Mouse (Mus musculus) G1E (cell line): Measurements from ENCODE around the gene Mfsd12. TPM values are rescaled to one million over a fixed set of nuclear protein-coding genes. Genes with fewer than 3 reads are reported as not detected.

ENCODE experiments used
- ATAC-seq: 2 replicates; pipeline ENCODE4 v1.8.0; 2016; ENCODE audit warnings: mild to moderate bottlenecking; ENCODE audit not compliant: insufficient number of reproducible peaks, poor library complexity, low FRiP score, severe bottlenecking; ENCODE audit errors: extremely low read depth
- DNase-seq: peaks from one replicate; pipeline ENCODE4 v3.0.0; 2012; ENCODE audit warnings: low spot score
- H3K27me3 ChIP-seq: 2 replicates; pipeline ENCODE4 v1.6.1; 2012; ENCODE audit warnings: mild to moderate bottlenecking, low read length, inconsistent platforms; ENCODE audit not compliant: insufficient read depth
- H3K36me3 ChIP-seq: replicated peaks from 2 replicates; pipeline ENCODE3; 2012; ENCODE audit warnings: mild to moderate bottlenecking, inconsistent platforms
- H3K4me1 ChIP-seq: 2 replicates; pipeline ENCODE4 v1.6.1; 2012; ENCODE audit warnings: low read depth, low read length, inconsistent platforms, mixed read lengths; ENCODE audit not compliant: insufficient read depth
- H3K4me3 ChIP-seq: 2 replicates; pipeline ENCODE4 v1.5.1; 2012; ENCODE audit warnings: low read depth, mild to moderate bottlenecking, inconsistent platforms, low read length, moderate library complexity, mixed read lengths
- H3K9me3 ChIP-seq: replicated peaks from 2 replicates; pipeline ENCODE4 v1.6.1; 2012; ENCODE audit warnings: inconsistent platforms
- CTCF ChIP-seq: IDR thresholded peaks from 2 replicates; pipeline ENCODE4 v1.5.1; 2012; ENCODE audit warnings: low read depth, low read length, inconsistent platforms, mixed read lengths
- GATA1 ChIP-seq: IDR thresholded peaks from 2 replicates; pipeline ENCODE4 v1.6.1; 2012; ENCODE audit warnings: borderline replicate concordance, low read length, inconsistent platforms, mixed read lengths
- GATA2 ChIP-seq: IDR thresholded peaks from 2 replicates; pipeline ENCODE4 v1.6.1; 2012; ENCODE audit warnings: low read depth, low read length, inconsistent platforms, borderline replicate concordance
- POLR2AphosphoS5 ChIP-seq: IDR thresholded peaks from 2 replicates; pipeline ENCODE4 v1.6.1; 2012; ENCODE audit warnings: low read depth, low read length, inconsistent platforms; ENCODE audit not compliant: insufficient replicate concordance
- TAL1 ChIP-seq: conservative IDR thresholded peaks from 2 replicates; pipeline ENCODE4 v1.6.1; 2012; ENCODE audit warnings: low read depth, low read length, inconsistent platforms, mixed read lengths
- polyA plus RNA-seq: library from polyadenylated mRNA; stranded (reverse); fragments of >175 nt; gene quantifications from 2 replicates; pipeline ENCODE4 v1.2.3, GENCODE M21; 2012
- total RNA-seq, 2 experiments: library from RNA; stranded (forward) in 1 of 2; stranded (reverse) in 1 of 2; fragments of 200-1000 nt in 1 of 2; fragments of >200 nt in 1 of 2; fragmentation: Nextera tagmentation in 1 of 2; gene quantifications; 2 replicates each; pipeline ENCODE4 v1.2.3; 2014 to 2017

Mfsd12 gene
- total and polyA plus RNA-seq, 3 experiments = 13.1 to 46.7 (median 14.4) TPM

DNA sequence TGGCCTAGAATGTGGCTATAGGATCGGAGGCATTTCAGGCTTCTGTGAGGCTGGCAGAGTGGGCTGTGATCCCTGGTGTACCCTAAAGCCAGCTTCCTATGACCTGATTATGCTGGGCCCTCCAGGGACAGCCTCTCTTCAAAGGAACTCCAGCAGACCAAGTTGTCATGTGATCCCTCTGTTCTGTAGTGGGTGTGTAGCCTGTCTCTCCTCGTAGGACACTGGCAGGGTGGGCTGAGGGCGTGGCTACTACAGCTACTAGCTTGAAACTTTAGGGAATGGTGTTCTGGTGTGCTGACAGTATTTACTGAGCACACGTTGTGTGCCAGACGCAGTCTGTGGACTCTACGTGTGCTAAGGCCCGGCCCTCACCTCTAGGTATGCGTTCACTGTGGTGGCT, 3.4 kb downstream of the Mfsd12 start:
- no peaks in the 10 kb centered on the region for H3K27me3 ChIP-seq
- peaks cover 93% of the 10 kb centered on the region for H3K4me1 ChIP-seq
- TF ChIP-seq POLR2AphosphoS5 (no peak), TAL1 (no peak), GATA1 (no peak), CTCF (no peak), GATA2 (no peak)
- DNase-seq = peak; percentile 47
- H3K4me3 ChIP-seq = peak overlapping the region; percentile 66; the same call in 1 of the 2 replicates
- H3K9me3 ChIP-seq = no peaks in the 10 kb centered on the region
- peak; percentile 47 for ATAC-seq
- H3K36me3 ChIP-seq = peaks cover 72% of the 10 kb centered on the region

DNA sequence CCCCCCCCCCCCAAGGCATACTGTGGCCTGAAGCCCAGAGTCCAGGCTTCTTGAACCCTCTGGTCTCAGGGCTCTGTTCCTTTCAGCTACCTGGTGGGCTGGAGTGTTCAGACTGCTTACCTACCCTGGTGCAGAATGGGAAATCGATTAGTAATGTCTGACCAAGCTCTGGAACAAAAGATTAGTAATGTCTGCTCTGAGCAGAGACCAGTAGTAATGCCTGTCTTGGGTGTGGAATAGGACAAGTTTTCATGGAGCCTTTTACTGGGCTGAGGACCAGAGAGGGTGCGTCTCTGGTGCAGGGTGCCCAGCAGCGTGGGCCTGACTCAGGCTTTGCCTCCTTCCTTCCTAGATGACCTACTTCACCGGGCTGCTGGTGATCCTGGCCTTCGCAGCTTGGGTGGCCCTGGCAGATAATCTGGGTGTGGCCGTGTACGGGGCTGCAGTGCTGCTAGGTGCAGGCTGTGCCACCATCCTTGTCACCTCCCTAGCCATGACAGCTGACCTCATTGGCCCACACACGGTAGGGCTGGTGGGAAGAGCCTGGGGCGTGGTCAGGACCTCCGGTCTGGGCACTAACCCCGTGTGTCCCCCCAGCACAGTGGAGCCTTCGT, 5.2 kb downstream of the Mfsd12 start:
- Histone ChIP-seq H3K36me3 (peaks cover 89% of the 10 kb centered on the region), H3K27me3 (no peaks in the 10 kb centered on the region), H3K9me3 (no peaks in the 10 kb centered on the region), H3K4me3 (peak overlapping the region; percentile 64; the same call in 1 of the 2 replicates), H3K4me1 (peaks cover 96% of the 10 kb centered on the region)
- DNase-seq (no peak), ATAC-seq (no peak)
- TF ChIP-seq TAL1 (no peak), CTCF (no peak), GATA1 (no peak), GATA2 (no peak), POLR2AphosphoS5 (no peak)

DNA sequence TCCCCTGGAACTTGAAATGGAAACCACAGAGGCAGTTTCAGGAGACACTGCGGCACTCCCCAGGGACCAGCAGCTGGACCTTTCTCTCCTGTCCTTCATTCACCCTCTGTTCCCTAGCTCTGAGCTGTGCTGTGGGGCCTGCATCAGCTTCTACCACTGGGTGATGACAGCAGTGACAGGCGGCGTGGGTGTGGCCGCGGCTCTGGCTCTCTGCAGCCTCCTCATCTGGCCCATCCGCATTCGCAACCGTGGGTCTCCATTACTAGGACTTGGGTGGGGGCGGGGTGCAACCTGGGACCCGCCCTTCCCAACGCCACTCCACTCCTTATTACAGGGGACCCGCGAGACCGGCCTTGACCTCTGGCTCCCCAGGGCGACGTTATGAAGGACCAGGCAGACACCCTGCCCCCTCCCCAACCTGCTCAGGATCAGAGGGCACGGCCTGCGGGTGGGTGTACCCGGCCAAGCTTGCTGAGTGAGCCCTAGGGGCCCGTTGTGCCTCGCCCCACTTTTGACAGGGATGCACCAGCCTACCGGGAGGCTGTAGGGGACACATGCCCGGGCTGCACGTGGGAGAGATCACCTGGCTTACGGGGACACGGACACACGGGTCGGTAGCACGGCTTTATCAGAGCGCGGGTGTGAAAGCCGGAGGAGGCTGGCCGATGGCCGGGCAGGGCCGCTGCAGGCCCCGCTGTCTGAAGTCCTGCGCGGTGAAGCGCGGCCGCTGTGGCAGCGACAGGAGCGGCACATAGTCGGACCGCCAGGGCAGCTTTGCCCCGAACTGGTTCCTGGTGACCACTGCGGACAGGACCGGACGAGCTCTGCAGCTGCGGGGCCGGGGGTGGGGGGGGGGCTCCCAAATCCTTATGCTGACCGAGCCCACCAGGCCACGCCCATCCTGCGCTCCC, 6.4 kb downstream of the Mfsd12 start:
- Histone ChIP-seq H3K4me3 (peak overlapping the region; percentile 34; the same call in 1 of the 2 replicates), H3K36me3 (peaks cover 99% of the 10 kb centered on the region), H3K27me3 (no peaks in the 10 kb centered on the region), H3K4me1 (peaks cover 96% of the 10 kb centered on the region), H3K9me3 (no peaks in the 10 kb centered on the region)
- no peak for TF ChIP-seq POLR2AphosphoS5
- no peak for TF ChIP-seq GATA1
- DNase-seq (no peak), ATAC-seq (no peak)

DNA sequence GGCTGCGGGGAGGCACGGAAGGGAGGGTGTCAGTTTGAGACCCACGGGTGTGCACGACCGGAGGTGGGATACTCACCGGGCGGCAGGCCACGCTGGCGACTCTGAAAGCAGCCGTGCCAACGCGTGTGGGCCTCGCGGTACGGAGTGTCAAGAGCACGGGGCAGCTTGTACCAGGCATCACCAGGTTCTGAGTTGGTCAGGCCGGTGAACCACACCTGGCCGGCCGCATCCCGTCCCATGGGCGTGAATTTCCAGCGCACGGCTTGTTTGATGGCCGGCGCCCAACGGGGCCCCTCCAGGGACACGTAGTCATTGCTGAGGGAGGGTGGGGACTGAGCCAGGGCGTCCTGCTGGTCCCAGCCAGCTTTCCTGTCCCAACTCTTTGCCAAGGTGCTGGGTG, 7.4 kb downstream of the Mfsd12 start:
- Histone ChIP-seq H3K4me1 (peaks cover 92% of the 10 kb centered on the region), H3K36me3 (peaks cover 100% of the 10 kb centered on the region), H3K9me3 (no peaks in the 10 kb centered on the region), H3K27me3 (no peaks in the 10 kb centered on the region), H3K4me3 (peak overlapping the region; percentile 24; the same call in 1 of the 2 replicates)
- no peak for TF ChIP-seq GATA2
- 0 out of 2 replicates have a peak, but pooled peaks have one; percentile 17 for TF ChIP-seq POLR2AphosphoS5
- DNase-seq (no peak), ATAC-seq (no peak)

DNA sequence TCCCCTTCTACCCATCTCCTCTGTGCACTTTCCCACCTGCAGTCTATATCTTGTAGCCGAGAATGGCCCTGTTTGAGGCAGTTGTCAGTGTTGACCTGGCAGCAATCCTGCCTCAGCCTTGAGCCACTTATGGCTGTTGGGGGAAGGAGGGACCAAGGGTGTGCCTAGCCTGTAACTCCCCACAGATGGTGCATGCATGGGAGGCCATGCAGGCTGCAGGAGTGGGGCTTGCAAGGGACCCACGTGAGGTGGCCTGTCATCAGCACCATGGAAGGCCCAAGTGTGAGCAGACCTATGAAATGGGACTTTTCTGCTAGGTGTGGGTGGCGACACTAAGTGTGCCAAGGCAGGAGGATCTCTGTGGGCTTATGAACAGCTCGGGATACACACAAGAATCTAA, 7.8 kb downstream of the Mfsd12 start:
- Histone ChIP-seq H3K36me3 (peaks cover 100% of the 10 kb centered on the region), H3K4me1 (peaks cover 88% of the 10 kb centered on the region), H3K9me3 (no peaks in the 10 kb centered on the region), H3K27me3 (no peaks in the 10 kb centered on the region), H3K4me3 (no peak overlapping the region)
- DNase-seq (no peak), ATAC-seq (no peak)
- TF ChIP-seq POLR2AphosphoS5 = peak; percentile 38; the same call in 1 of the 2 replicates
- no peak for TF ChIP-seq CTCF
- TF ChIP-seq GATA2 = no peak
- TF ChIP-seq TAL1 = no peak
- TF ChIP-seq GATA1 = no peak

DNA sequence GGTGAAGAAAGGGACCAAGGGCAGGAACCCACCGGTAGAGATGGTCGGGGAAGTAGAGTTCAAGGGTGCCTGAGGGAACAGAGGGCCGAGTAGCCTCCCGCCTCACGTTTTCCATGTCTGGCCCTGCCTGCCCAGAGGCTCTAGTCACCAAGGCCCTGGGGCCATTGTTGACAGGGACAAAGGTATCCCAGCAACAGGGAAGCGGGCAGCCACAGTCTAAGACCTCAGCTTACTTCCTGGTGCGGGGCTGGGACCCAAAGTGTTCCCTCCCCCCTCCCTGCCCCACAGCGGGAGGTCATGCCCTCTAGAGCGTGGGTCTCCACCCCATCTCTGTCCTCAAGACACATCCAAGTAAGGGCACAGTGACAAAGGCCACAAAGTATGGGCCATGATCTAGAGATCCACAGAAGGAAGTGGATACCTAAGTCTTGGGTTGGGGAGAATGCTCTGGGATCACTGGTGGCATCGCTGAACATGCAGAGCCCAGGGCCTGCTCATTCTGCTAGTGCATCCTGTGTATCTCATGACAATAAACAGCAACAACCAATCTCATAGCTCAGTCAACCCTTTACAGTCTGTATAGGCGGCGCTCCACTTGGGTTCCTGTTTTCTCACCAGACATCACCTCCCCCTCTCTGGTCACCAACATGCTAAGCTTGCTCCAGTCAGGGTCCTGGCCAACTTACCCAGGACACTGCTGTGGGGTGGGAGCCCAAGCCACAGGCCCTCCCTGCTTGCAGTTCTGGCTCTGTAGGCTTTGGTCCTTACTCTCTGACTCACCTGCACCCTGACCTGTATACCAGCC, 8.6 kb downstream of the Mfsd12 start, which contains the start of gene 4930404N11Rik:
Gene 4930404N11Rik (minus strand): TSS at position 145 of the 805 bp plus-strand sequence.
- ATAC-seq (peak; percentile 35), DNase-seq (no peak)
- Histone ChIP-seq H3K36me3 (peaks cover 100% of the 10 kb centered on the region), H3K4me1 (peaks cover 80% of the 10 kb centered on the region), H3K4me3 (peak within 1 kb of the TSS; percentile 24; the same call in 1 of the 2 replicates), H3K27me3 (no peaks in the 10 kb centered on the region), H3K9me3 (no peaks in the 10 kb centered on the region)
- TF ChIP-seq CTCF = no peak
- TF ChIP-seq GATA1 = no peak
- no peak for TF ChIP-seq GATA2
- no peak for TF ChIP-seq POLR2AphosphoS5
- TF ChIP-seq TAL1 = no peak
